Mouse (Mus musculus) urinary bladder, adult 2 months (tissue): Measurements from ENCODE around the gene Anks1b. TPM values are rescaled to one million over a fixed set of nuclear protein-coding genes. Genes with fewer than 3 reads are reported as not detected.

Experiments used
- DNase-seq: peaks from one replicate; pipeline ENCODE4 v3.0.0; 2022; ENCODE audit warnings: low spot score
- polyA plus RNA-seq: library from polyadenylated mRNA; depleted of rRNA; stranded (reverse); fragments of >200 nt; gene quantifications from 2 replicates; pipeline ENCODE4 v1.2.3, GENCODE M21; 2012

Gene Anks1b
- polyA plus RNA-seq, 1 experiment: 0.29 TPM

- DNase-seq: no peak
Measured at GRCm38 (mm10) chr10:90373469-90373868, 500.2 kb downstream of the Anks1b start.

- no peak for DNase-seq
Measured at GRCm38 (mm10) chr10:90376605-90377004, 503.3 kb downstream of the Anks1b start.

GRCm38 (mm10) chr10:90380062-90380461 is 506.8 kb downstream of the Anks1b start:
- no peak for DNase-seq

- no peak for DNase-seq
Measured at GRCm38 (mm10) chr10:90380704-90381339, 507.5 kb downstream of the Anks1b start.

DNA sequence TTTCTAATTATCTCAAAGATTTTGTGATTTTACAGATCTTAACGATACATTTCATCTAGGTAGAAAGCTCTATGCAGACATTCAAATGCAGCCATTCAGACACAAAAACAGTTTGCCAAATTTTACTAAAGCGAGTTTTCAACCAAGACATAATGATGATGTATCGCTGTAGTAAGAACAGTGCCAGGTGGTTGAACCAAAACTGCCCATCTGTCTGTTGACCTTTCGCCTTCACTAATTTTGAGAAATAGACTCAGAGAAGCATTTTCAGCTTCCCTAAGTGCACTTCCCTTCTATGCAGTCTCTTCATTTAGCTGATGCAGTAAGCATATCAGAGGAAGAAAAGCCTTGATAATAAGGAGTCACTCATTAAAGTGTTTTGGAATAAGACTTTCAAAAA is 527.1 kb downstream of the Anks1b start:
- DNase-seq: no peak

DNA sequence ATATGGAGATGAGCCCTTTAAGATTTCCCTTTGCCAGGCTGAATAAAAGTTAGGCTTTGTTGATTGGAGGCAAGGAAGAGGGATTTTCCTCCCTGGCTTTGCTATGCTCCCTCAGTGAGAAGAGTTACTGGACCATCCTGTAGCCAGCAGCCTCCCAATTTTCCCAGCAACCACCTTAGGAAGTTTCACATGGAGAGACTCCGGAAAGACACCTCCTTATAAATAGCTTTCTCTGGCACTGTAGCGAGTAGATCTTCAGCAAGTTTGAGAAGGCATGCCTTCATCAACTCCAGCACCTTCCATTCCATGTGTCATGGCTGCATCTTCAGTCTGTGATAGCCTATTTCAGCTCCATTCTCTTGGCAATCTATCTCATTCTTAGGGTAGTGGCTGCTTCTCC is 535.2 kb downstream of the Anks1b start:
- DNase-seq: no peak

- DNase-seq: no peak
Measured at GRCm38 (mm10) chr10:90431527-90431926, 558.2 kb downstream of the Anks1b start.

GRCm38 (mm10) chr10:90431974-90432373 is 558.7 kb downstream of the Anks1b start:
- no peak for DNase-seq

DNA sequence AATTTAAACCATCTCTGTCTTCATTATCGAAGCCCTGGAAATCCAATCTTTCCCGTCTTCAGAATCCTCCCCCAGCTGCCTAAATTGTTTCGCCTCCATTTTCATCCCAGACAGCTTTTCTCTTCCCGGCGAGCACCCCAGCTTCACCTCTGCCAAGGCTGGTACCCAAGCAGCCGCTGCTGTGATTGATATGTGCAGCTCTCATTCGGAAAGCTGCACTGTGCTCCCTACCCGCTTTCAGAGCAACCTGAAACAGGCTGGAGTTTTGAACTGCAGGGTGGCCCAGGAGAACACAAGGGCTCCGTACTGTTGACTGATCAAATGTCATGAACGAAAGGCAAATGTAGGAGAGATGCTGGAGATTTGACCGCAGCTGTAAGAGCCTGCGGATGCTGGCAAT is 559.2 kb downstream of the Anks1b start:
- no peak for DNase-seq

DNA sequence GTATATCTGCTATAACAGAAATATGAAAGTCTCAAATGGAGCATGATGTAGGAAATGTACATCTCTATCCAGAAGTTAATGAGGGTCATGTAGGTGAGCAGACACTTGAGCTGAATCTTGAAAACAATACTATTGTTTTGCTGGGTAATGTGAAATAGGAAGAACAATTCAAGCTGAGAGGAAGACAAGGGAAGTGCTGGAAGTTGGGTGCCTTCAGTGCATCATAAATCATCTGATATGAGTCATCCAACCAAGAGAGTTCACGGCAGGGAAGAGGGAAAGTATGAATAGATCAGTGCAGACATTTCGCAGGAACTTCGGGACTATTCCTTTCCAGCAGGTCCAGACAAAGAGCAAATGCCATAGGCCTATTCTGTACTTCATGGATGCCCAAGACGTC is 567.7 kb downstream of the Anks1b start:
- no peak for DNase-seq

DNA sequence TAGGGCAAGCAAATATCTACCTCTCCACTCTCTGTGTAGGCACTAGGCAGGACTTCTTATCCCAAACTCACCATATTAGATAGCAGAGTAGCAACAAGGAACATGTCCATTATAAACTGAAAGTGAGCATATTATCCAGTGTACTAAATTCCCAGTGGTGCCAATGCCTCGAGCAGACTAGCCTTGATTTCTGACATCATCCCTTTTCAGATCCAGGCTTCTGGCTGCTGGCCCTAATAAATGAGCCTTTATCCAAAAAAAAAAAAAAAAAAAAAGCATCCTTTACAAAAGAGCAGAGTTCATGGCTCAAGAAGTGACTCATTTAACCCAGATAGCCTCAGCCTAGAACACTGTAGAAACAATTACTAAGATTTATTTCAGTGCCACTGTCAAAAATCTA is 568.3 kb downstream of the Anks1b start:
- no peak for DNase-seq

GRCm38 (mm10) chr10:90464906-90465305 is 591.6 kb downstream of the Anks1b start:
- no peak for DNase-seq

DNA sequence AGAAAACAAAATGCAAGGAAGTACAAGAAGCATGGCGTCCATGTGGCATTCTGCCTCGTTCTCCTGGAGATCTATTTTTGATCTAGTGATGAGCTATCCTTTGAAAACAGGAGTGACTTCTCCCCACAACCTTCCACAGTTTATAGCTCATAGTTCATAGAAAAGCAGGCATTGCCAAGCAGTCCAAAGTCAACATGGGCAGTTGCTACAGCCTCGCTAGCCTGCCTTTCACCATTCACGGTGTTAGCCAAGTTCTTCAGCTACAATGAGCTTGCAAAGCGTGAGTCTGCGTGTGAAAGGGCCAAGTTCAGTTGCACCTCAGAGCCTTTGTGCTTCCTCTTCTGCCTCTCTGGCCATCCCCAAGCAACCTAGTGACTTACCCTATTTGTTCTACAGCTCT is 592.1 kb downstream of the Anks1b start:
- DNase-seq: no peak

DNA sequence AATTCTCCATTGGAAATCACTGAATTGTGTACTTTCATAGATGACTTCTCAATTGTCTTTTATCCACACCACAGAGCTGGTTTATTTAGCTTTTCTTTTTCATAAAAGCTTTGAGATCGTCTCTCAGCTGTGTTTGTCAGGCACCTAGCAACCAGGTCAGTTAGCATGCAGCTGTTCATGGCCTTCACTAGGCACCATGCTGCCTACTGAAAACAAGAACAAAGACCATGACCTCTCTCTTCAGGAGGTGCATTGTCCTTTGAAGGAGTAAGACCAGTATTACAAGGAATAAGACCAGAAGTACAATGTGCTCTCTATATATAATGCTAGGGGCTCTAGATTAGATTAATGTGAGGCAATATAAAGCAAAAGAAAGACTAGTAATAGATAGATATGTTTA is 594.2 kb downstream of the Anks1b start:
- DNase-seq: no peak

- DNase-seq: no peak
Measured at GRCm38 (mm10) chr10:90493436-90493835, 620.1 kb downstream of the Anks1b start.

- DNase-seq: no peak
Measured at GRCm38 (mm10) chr10:90493996-90494642, 620.8 kb downstream of the Anks1b start.

GRCm38 (mm10) chr10:90494981-90495516 is 621.7 kb downstream of the Anks1b start:
- no peak for DNase-seq

DNA sequence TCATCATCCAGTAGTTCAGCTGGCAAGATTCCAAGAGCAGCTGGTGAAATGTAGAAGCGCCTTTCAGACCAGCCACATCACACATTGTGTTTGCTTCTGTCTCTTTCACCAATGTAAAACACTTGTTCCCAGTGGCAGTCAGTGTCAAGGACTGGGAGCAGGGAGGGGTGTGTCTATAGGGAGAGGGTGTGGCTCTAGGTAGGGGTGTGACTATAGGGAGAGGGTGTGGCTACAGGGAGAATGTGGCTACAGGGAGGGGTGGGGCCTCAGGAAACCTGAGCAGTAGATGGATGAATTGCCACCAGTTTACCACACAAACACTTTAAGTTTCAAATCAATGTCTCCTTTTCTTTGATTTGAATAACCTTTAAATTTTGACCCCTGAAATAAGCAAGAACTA is 634.3 kb downstream of the Anks1b start:
- no peak for DNase-seq

DNA sequence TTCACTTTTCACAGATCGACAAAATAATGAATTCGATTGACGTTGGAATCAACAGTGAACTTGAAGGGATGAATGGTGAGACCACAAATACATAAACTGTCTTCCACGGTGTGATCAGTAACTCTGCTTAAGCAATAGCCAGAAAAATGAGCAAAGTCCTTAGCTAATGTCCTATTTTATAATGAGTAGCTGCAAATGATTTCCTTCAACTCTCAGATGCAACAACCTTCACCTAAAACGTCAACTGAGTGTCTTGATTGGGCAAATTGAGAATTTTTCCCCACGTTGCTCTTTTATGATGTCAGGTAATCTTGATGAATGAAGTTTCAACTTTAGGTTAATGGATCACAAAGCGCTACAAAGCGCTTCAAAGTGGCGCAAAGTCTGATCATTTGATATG is 639.5 kb downstream of the Anks1b start:
- no peak for DNase-seq

DNA sequence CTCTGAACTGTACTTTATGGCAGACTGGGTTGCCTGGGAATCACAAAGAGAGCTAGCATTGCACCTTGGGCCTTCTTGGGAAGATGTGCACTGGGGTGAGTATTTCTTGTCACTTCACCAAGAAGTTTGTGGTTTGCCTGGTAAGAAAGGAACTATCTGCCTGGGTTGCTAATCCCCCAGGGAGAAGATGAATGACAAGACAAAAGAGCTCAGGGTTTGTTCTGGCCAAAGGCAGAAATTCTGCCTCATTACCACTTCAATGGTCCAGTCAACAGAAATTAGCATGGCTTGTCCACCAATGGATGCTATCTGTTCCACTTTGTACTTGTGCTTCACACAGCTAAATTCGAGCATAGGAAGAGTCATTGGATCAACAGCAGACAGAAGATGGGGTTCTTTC is 658.5 kb downstream of the Anks1b start:
- no peak for DNase-seq

DNA sequence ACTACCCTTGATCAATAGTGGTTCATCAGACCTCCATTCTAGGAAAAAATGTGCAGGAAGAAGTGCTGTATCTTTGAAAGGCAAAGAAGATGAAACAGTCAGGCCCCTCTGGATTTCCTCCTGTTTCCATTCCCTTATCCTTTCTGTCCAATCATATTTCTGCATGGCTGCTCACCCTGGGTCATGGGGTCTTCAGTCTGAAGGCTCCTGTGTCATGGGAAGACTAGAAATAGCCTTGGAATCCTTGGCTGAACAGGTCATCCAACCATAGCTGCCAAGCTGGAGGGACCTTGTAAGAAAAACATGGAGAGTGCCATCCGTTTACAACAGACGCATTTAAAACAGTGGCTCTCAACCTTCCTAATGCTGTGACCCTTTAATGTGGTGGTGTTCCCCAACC is 662.1 kb downstream of the Anks1b start:
- DNase-seq: no peak

- DNase-seq: no peak
Measured at GRCm38 (mm10) chr10:90546635-90547034, 673.3 kb downstream of the Anks1b start.

GRCm38 (mm10) chr10:90562906-90563305 is 689.6 kb downstream of the Anks1b start:
- DNase-seq: no peak
